Mouse (Mus musculus): ENCODE results near the gene Mlec. TPM values are rescaled to one million over a fixed set of nuclear protein-coding genes. Genes with fewer than 3 reads are reported as not detected.

Mlec gene
- total and polyA plus RNA-seq, 3 experiments = 156 to 167 TPM; not detected in 1

- H3K4me1 ChIP-seq (ENCODE audit: control insufficient read depth in 1 of 2, insufficient read depth in 2 of 2, low read length in 2 of 2) = no peaks in the 10 kb centered on the region
- H3K27ac ChIP-seq (ENCODE audit: control insufficient read depth, low read depth, low read length) = no peak overlapping the region
- no peaks in the 10 kb centered on the region for H3K9me3 ChIP-seq (replicated peaks; ENCODE audit: insufficient read depth, low read length)
- H3K9ac ChIP-seq (ENCODE audit: control insufficient read depth, low read depth, low read length, poor library complexity, severe bottlenecking) = no peak overlapping the region
- H3K79me2 ChIP-seq (ENCODE audit: control insufficient read depth, insufficient read depth, low read length, poor library complexity) = no peaks in the 10 kb centered on the region
- H3K27me3 ChIP-seq (ENCODE audit: control insufficient read depth in 1 of 2, insufficient read depth in 2 of 2, low read length in 2 of 2) = no peaks in the 10 kb centered on the region
- no peak for TF ChIP-seq SIN3A (IDR thresholded peaks at IDR 0.05; ENCODE audit: low read length)
- TF ChIP-seq NRF1 (IDR thresholded peaks at IDR 0.05; ENCODE audit: insufficient read depth, low read depth, low read length, poor library complexity, severe bottlenecking) = no peak
- TF ChIP-seq CTCF (IDR thresholded peaks at IDR 0.05 in 2 of 3, conservative IDR thresholded peaks at IDR 0.05 in 1 of 3; ENCODE audit: control insufficient read depth in 1 of 3, insufficient read depth in 1 of 3, low read depth in 2 of 3, low read length in 3 of 3, poor library complexity in 1 of 3, severe bottlenecking in 1 of 3) = peak; percentile 39 to 52 (median 44); a peak in 5 of 6 replicates
- peak; percentile 30; the same call in 1 of the 2 replicates for TF ChIP-seq ZC3H11A (IDR thresholded peaks at IDR 0.05; ENCODE audit: low read depth, low read length)
- TF ChIP-seq TBP (IDR thresholded peaks at IDR 0.05; ENCODE audit: low read depth, low read length) = no peak
- no peak for TF ChIP-seq EP300 (IDR thresholded peaks at IDR 0.05; ENCODE audit: low read depth in 1 of 2, low read length in 2 of 2)
- TF ChIP-seq BHLHE40 (IDR thresholded peaks at IDR 0.05; ENCODE audit: borderline replicate concordance, low read depth, low read length) = no peak
- peak; percentile 26 for TF ChIP-seq RAD21 (IDR thresholded peaks at IDR 0.05; ENCODE audit: low read depth, low read length)
- TF ChIP-seq CHD2 (IDR thresholded peaks at IDR 0.05; ENCODE audit: low read length) = no peak
- peak; percentile 25; the same call in 1 of the 2 replicates for TF ChIP-seq SMC3 (IDR thresholded peaks at IDR 0.05; ENCODE audit: low read depth, low read length)
- no peak overlapping the region for H3K4me3 ChIP-seq (ENCODE audit: control insufficient read depth in 1 of 2, insufficient read depth in 1 of 2, low read depth in 2 of 2, low read length in 2 of 2)
- no peaks in the 10 kb centered on the region for H3K36me3 ChIP-seq (ENCODE audit: control insufficient read depth in 1 of 2, insufficient read depth in 2 of 2, low read length in 2 of 2)
- DNase-seq (ENCODE audit: low read depth, low spot score) = no peak
These were observed 16.6 kb upstream of the Mlec start for GRCm38 (mm10) chr5:115174554-115174953.

GRCm38 (mm10) chr5:115170150-115170549 lies 12.2 kb upstream of the Mlec start:
- no peaks in the 10 kb centered on the region for H3K79me2 ChIP-seq (ENCODE audit: control insufficient read depth, insufficient read depth, low read length, poor library complexity)
- no peaks in the 10 kb centered on the region for H3K9me3 ChIP-seq (replicated peaks; ENCODE audit: insufficient read depth, low read length)
- TF ChIP-seq TCF12 (IDR thresholded peaks at IDR 0.05; ENCODE audit: low read depth, low read length) (no peak), TBP (IDR thresholded peaks at IDR 0.05; ENCODE audit: low read depth, low read length) (no peak), E2F4 (IDR thresholded peaks at IDR 0.05; ENCODE audit: borderline replicate concordance, low read depth, low read length) (no peak), MXI1 (IDR thresholded peaks at IDR 0.05; ENCODE audit: low read depth, low read length) (no peak), SIN3A (IDR thresholded peaks at IDR 0.05; ENCODE audit: low read length) (no peak), NELFE (IDR thresholded peaks at IDR 0.05; ENCODE audit: low read depth, low read length) (no peak), MAFK (IDR thresholded peaks at IDR 0.05; ENCODE audit: borderline replicate concordance, low read depth, low read length) (no peak), EP300 (IDR thresholded peaks at IDR 0.05; ENCODE audit: low read depth in 1 of 2, low read length in 2 of 2) (no peak), UBTF (IDR thresholded peaks at IDR 0.05; ENCODE audit: borderline replicate concordance, insufficient read depth, low read depth, low read length) (no peak), USF1 (IDR thresholded peaks at IDR 0.05; ENCODE audit: low read depth, low read length) (no peak), ZNF384 (IDR thresholded peaks at IDR 0.05; ENCODE audit: low read depth, low read length) (no peak)
- no peaks in the 10 kb centered on the region; a peak in 1 of 4 replicates for H3K36me3 ChIP-seq (ENCODE audit: control insufficient read depth in 1 of 2, insufficient read depth in 2 of 2, low read length in 2 of 2)
- H3K4me1 ChIP-seq (ENCODE audit: control insufficient read depth in 1 of 2, insufficient read depth in 2 of 2, low read length in 2 of 2) = peaks cover 0 to 3% of the 10 kb centered on the region in 2 experiments; a peak in 1 of 4 replicates
- H3K9ac ChIP-seq (ENCODE audit: control insufficient read depth, low read depth, low read length, poor library complexity, severe bottlenecking) = no peak overlapping the region
- DNase-seq (ENCODE audit: low read depth, low spot score) = no peak
- H3K27ac ChIP-seq (ENCODE audit: control insufficient read depth, low read depth, low read length) = no peak overlapping the region
- H3K4me3 ChIP-seq (ENCODE audit: control insufficient read depth in 1 of 2, insufficient read depth in 1 of 2, low read depth in 2 of 2, low read length in 2 of 2) = no peak overlapping the region
- H3K27me3 ChIP-seq (ENCODE audit: control insufficient read depth in 1 of 2, insufficient read depth in 2 of 2, low read length in 2 of 2) = no peaks in the 10 kb centered on the region
